Mouse (Mus musculus): Measurements from ENCODE around the gene Znhit3.

Gene Znhit3

DNA sequence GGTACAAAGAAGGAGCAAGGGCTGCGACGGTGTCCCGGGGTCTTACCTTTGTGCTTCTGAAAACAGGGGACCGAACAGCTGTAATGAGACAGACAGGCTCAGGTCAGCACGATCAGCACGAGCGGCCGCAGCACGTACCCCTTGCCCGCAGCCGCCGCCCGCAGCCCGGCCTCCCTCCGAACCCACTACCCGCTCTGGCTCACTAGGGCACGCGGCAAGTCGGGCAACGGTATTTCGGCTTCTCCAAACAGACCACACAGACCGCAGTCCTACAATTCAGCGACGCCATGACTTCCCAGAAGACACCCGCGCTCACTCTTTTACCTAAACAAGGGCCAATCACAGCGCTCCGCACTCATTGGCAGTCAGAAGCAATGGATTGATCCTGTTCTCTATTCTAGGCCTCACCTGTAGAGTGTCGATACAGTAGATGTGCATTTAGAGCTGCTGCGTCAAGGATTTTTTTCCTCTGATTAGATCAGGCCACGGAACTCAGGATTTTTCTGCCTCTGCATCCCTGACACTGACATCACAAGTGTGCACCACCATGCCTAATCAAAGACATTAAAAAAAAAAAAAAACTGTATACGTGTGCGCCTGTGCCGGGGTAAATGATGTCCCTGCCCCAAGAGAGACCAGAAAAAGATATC is at the start of gene Znhit3:
TSS of gene Znhit3 (minus strand) at position 314 of the 650 bp plus-strand sequence.
- peak; percentile 86 for DNase-seq (ENCODE audit: low spot score)

DNA sequence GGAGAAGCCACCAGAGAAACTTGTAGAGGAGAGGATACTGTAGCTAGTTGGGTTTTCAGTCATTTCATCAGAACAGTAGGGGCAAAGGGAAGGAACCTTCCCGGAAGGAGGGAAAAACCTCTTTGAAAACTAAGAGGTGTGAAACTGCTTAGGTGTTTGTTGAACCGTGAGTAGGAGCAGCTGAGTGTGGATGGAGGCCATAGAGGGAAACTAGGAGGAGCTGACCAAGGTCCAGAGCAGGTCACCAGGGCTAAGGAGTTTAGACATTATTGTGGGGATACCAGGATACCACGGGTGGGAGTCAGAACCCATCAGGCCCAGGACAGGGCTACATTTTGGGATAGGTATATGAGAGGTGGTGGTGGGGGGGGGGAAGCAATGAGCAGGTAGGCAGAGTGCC is 47.4 kb upstream of the Znhit3 start:
- no peak for DNase-seq (ENCODE audit: low spot score)

DNA sequence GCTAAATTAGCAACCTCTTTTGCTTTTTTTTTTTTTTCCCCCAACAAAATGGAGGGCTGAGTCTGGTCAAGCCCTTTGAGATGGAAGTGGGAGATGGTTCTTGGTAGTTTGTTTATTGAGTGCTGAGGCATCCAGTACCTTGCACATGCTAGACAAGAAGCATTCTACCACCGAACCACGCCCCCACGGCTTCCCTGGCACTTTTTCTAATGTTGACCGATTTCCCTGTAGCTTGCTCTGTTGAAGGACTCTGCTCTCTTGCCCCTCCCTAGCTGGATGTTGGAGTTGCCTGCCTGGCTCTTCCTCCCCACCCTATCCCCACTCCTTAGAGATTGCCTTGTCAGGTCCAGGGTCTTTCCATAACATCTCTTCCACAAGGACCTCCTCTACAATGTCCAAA is 46.4 kb upstream of the Znhit3 start:
- DNase-seq (ENCODE audit: low spot score) = no peak

DNA sequence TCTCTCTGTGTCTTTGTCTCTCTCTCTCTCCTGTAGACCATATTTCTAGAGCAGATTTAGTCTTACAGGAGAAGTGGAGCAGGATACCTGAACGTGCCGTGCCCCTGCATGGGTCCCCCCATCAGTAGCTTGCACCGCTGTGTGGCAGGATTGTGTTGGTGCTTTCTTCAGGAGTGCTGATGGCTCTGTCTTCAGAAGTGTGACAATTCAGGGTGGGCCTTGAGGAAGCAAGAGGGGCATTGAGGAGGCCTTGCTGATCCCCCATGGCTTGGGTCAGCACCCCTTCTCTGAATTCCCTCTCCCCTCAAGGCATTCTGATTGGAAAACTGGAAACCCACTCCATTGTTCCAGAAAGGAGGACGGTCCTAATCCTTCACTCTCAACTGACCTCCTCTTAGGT is 45.4 kb upstream of the Znhit3 start:
- DNase-seq (ENCODE audit: low spot score) = no peak

DNA sequence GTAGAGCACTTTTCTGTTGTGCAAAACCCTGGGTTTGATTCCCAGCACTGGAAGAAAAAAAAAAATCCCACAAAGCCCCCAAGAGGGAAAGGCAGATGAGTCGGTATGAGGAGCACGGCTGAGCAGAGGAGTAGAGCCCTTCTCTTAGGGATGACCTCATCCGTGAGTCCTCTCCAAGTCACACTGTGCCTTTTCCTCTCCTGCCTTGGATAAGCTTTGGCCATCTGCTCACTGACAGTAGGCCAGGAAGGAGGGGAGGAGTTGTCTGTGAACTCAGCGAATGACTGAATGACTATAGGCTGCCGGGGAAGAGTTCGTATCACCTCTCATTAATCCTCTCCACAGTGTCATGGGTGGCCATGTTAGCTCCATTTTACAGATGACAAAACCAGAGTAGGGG is 44.6 kb upstream of the Znhit3 start:
- no peak for DNase-seq (ENCODE audit: low spot score)

DNA sequence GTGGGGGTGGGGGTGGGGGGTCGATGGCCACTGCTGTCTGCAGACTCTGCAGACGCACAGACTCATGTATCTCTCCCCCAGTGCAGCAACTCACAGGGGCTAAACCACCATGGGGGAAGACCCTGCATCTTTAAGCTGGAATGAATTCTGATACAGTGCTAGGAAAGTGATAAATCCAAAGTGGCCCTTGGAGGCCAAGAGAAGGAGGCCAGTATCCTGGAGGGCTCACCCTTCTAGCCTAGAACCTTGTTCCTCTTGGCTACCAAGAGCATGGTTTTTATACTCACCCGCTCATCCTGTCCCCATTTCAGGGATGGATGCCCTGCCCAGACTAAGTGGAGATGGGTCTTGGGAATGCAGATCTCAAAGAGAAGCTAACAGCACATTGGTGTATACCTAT is 44.1 kb upstream of the Znhit3 start:
- no peak for DNase-seq (ENCODE audit: low spot score)

DNA sequence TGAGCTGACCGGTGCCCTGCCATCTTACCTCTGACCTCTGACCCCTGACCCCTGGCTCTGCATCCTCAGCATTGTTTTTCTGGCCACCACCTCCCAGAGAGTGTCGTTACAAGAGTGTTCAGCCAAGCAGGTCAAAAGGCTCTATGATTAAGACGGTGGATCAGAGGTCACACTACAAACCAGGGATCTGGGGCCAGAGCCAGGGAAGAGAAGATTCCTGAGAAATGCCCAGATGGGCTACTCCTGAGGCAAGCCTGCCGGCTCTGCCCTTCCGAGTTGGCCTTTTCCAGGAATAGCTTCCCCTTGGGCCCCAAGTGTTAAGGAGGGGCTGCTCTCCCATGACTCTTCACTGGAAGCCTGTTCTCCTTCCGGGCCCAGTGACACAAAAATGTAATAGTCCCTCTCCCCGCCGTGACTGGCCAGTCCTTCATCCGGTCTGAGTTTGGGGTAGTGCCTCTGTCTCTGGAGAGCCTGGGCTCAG is 43.6 kb upstream of the Znhit3 start:
- DNase-seq (ENCODE audit: low spot score) = no peak

DNA sequence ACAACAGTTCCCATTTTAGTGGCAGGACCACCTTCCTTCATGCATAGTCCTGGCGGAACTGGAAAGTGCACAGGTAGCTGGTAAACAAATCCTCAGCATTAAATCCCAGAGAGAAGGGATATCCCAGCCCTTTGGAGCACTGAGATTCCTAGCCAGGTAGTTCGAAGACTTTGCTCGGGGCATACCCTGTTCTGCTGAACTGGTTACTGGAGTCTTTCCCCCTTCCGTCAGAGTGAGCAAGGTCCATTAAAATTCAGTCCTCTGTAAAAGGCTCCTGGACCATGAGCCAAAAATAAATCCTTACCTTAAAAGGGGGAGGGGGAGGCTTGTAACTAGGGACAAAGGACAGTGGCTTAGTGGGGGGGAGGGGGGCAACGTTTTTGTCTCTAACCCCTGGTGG is 43.0 kb upstream of the Znhit3 start:
- no peak for DNase-seq (ENCODE audit: low spot score)

DNA sequence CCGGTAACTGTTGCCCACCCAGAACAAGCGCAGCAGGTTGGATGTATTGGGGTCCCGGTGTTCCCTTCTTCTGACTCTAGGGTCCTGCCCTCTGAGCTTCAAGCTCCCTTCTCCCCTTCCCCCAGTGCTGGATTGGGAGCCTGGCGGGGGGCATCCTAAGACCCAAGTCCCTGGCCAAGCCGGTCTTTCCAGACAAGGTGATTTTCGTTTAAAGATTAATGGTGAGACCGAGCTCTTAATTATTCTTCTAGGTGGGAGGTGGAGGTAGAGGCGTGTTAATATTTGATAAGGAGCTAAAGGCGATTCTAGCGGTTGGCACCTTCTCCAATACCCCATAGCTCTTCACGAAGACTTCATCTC is 42.1 kb upstream of the Znhit3 start:
- no peak for DNase-seq (ENCODE audit: low spot score)

DNA sequence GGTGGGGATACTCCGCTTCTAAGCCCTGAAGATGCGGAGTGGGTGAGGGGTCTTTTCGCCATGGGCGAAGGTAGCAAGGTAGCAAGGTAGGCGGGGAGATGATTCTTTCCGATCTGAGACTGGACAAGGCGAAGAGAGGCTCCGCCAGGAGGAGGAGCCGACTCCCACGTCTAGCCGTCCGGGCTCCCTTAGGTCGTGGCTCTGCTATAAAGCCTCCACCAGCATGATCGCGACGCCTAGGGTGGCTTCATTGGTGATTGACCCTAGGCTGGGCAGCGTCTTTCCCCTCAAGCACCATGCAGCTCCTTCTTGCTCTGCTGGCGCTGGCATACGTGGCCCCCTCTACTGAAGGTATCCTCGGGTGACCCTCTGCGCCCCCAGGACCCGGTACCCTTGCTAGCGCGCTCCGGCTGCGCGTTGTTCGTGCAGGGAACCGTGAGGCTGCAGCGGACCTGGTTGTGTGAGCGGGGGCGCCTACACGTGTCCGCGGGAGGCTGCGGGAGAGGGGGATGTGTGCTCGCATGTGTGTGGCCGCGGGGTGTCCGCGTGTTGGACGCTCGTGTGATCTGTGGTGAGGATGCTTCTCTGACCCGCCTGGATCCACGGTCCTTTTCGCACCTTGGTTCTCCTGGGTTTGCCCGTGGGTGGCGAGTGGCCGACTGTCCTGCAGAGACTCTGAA is 41.6 kb upstream of the Znhit3 start, which contains the start of gene Car4:
TSS of gene Car4 (plus strand) at position 196 of the 680 bp plus-strand sequence.
- no peak for DNase-seq (ENCODE audit: low spot score)

DNA sequence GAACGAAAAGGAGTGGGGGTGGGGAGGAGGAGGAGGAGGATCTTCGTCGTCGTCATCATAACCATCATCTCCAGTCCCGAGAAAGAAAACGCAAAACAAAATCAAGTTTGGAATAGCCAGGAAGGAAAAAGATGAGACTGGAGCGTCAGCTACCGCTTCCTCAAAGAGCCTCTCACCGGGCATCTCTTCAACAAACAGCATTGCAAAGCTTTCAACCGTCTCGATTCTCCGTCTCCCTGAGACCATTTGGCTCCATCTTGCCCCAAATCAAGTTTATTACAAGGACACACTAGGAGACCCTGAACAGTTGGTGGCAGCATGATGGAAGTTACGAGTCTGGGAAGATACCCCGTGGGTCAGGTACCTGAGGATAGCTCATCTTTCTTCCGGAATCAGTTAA is 41.0 kb upstream of the Znhit3 start:
- DNase-seq (ENCODE audit: low spot score) = no peak

DNA sequence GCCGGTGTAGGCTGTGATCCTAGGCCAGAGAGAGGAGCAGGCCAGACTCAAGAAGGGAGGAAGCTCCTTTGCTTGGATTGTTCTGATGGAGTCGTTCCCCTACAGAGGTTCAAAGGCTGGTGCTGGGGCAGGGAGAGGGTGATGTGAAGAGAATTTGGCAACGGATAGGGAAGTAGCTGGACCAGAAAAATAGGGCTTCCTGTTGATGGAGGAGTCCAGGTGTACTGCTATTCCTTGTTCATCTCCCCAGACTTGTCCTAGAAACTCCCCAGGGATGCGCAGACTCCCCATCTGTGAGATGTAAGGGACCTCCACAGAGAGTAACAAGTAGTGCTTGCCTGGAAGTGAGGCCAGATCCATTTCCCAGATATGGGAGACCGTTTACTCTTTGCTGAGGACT is 40.2 kb upstream of the Znhit3 start:
- no peak for DNase-seq (ENCODE audit: low spot score)

DNA sequence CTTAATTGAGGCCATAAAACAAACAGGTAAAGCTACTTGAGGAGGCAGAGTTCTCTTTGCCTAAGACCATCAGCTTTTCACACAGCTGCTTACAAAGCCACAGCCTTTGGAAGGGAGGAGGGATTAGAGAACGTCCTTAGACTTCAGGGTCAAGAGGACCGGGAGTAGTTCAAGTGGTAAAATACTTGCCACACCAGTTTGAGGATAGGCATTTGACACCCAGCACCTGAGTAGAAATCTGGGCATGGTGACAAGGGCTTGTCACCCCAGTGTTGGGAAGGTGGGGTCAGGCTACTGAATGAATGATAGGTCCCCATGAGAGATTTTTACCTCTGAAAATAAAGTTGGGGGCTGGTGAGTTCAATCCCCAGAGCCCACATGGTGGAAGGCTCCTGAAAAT is 36.4 kb upstream of the Znhit3 start:
- DNase-seq (ENCODE audit: low spot score) = no peak

DNA sequence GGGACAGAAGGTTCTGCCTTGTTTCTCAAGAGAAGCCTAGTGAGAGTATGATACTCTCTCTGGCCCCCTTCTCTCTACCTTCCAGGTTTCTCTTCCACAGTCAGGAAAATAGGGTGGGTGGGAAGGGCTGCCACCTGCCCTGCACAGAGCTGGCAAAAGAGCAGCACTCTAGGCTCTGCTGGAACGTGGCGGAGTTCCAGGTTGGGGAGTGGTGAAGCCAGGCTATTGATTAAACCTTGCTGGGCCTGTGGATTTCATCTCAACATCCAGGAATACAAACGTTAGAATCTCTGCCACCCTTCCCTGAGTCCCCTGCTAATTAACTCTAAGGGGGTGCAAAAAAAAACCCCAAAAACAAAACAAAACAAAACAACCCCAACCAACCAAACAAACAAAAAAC is 32.4 kb upstream of the Znhit3 start:
- DNase-seq (ENCODE audit: low spot score) = no peak

DNA sequence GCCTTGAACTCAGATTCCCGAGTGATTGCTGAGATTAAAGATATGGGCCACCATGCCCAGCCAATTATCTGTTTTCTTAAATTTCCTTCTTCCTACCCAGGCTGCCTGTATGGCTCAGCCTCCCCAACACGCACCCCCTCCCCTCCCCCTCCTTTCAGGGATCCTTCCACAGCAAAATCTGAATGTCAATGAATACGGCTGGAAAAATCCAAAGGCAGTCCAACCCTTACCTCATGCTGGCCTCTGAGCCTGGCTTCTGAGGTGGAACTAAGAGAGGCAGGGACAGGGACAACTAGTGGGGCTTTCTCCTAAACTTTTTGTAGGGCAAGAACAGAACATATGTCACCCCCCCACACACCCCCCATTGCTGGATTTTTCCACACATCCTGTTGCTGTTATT is 31.9 kb upstream of the Znhit3 start:
- DNase-seq (ENCODE audit: low spot score) = no peak

DNA sequence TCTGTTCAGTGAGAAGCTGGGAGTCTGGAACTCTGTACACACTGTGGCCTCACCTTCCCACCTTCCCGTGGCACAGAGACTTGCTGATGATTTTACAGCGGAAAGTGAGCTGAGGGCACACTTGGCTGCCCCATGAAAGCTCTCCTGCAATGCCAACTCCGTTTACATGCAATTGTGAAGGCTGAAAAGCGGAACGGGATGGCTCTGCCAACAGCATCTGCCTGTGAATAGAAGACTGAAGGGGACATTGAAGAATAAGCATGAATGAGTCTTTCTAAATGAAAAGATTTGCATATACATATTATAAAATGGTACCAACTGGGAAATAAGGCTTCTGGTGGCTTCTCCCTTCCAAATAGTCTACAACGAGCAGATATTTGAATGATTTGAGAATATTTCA is 31.0 kb upstream of the Znhit3 start:
- no peak for DNase-seq (ENCODE audit: low spot score)

DNA sequence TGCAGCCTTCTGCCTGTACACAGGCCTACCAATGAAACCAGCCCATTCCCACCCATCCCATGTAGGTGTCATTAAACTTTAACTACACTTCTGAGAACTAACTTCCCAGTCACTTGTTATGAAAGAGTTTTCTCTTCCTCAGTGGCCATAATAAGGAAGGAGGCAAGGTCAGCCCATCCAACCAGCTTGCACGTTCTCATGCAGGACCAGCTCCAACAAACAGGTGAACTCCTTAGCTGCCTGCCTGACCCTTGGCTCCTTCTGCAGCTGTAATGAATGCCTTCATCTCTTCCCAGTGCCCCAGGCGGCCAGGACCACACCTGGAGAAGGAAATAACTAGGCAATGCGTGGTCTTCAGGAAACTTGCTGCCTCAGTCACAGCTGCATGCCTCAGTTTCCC is 29.7 kb upstream of the Znhit3 start:
- no peak for DNase-seq (ENCODE audit: low spot score)

DNA sequence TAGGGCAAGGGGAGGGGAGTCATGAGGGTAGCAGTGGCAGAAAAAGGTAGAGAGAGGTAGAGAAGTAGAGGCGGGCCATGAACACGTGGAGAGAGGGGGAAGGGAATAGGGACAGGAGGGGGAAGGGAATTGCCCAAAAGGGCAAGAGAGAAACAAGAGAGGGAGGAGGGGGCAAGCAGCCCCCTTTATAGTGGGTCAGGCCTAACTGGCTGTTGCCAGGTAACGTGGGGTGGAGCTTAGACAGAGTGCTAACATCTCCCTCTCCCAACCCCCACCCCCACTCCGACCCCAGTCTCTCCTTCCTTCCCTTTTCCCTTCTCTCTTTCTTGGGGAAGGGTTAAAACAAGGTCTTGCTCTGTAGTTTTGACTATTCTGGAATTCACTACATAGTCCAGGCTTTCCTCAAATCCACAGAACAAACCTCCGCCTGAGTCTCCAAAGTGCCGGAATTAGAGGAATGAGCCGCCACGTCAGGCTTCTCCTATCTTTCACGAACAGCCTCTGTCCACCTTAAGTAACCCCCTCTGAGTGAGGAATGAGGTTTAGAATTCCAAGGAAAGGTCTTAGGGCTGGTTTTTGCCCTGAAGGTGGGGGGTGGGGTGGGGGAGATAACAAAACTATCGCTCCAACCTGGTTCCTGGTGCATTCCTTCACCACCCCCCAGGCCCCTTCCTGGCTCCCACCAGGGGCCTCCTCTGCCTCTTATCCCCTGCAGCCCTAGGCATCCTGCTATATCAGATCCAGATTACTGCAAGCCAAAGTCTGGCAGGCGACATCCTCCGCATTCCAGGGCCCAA is 28.7 kb upstream of the Znhit3 start:
- DNase-seq (ENCODE audit: low spot score) = no peak

DNA sequence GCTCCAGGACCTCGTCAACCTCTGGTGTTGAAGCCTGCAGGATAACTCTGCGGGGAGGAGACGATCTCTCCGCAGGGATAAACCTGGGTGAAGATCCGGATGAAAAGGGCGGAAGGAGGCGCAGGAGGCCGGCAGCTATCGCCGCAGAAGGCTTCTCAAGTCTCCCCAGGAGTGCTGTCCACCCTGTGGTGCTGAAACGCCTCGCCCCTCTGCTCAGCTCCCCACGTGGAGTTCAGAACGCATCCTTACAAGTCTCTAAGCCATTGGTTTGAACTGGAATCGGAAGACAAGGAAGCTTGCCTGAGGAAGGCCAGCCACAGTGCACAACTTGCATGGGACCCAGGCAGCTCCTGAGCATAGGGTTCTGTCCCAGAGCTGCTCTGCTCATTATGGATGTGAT is 27.8 kb upstream of the Znhit3 start:
- DNase-seq (ENCODE audit: low spot score) = peak; percentile 72

DNA sequence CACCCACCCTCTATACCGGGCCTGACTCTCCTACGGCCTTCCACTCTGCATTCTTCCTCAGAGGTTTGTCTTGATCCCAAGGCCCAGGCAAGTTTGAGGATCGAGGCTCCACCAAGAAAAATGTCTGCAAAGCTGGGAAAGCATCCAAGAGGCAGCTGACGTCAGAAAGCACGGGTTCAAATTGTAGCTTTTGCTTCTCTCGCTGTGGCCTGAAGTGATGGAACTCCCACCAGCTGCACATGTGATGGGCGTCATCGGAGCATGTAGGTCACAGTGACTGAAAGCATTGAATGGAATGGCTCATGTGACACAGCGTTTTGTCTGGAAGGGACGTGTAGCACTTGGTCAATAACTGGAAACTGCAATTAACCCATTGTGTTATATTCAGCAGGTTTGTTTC is 24.0 kb upstream of the Znhit3 start:
- no peak for DNase-seq (ENCODE audit: low spot score)

DNA sequence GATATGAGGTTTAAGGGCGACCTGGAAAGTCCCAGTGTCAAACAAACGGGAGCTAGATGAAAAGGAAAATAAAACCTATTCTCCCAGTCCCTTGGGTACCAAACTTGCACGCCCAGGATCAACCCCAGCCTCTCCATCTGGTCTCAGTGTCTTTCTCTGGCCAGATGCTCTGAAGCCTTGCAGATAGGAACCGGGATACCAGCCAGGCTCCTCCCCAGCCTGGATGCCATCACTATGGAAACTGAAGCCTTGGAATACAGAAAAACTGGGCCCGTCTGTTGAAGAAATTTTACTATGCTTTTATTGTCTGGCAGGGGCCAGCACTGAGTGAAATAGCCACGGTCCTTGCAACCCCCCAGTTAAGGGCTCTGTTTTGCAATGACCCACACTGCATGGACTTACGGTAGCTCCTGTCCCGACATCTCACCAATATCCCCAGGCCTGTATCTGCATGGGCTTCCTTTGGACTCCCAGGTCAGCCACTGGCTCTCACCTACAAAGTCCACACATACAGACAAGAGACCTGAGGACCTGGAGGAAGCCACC is 23.4 kb upstream of the Znhit3 start:
- DNase-seq (ENCODE audit: low spot score) = no peak

DNA sequence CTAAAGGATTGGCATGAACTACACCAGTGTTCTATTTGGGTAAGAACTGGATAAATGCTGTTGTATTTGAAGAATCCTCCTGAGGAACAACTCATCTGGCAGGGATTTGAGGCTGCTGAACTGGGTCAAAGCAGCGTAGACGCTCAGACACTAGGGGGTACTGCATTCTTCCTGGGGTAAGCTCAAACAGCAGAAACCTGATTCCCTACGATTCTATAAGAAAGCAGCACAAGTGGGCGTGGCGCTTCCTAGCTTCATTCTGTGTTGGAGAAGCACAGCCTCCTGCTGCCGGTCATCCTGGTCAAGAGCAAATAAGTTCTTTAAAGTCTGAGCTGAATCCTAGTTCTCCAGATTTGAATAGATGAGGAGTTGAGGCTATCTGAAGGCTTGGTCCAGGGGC is 16.1 kb upstream of the Znhit3 start:
- DNase-seq (ENCODE audit: low spot score) = no peak

DNA sequence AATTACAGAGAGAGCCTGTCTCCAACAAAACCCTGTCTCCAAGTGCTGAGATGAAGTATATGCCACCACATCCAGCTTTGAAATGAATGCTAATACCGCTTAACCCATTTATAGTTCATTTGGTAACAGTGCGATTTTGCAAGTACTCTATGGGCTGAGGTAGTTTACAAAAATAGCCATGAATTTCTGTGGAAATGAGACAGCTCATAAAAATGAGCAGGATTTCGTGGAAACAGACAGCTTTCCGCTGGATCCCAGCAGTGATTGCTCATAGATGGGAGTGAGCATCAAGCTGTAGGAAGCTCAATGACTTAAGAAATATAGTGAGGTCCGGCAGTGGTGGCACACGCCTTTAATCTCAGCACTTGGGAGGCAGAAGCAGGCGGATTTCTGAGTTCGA is 4.8 kb upstream of the Znhit3 start:
- DNase-seq (ENCODE audit: low spot score) = no peak
